Comparison of ENCODE assay signal across 19 mouse cellular contexts in the genomic region with DNA sequence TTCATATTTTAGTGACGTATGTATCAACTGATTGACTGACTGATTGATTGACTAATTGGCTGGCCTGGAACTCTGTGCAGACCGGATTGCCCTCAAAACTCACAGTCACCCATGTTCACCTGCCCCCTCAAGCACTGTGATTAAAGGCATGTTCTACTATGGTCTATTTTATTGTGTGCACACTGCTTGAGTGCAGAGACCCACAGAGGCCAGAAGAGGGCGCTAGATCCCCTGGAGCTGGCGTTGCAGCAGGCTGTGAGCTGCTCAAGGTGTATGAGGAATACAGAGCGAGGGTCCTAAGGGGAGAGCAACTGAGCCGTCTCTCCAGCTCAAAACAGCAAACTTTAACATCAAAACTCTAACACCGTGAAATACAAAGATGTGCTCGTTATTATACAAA.
DNase-seq lines count a peak whose midpoint lies in the region; ATAC-seq and TF ChIP-seq lines count a peak whose summit lies in the region.
"Had no signal": no experiment of that assay in that cellular context is flagged by ENCODE, and none has a peak within 500 bp of the region (broad histone marks: within the 10 kb centered on the region; RNA-seq: fewer than 3 reads in every experiment).

No protein-coding gene starts in this region.

- H3K36me3 ChIP-seq in intestine, postnatal 0 days (ENCODE audit: control insufficient read depth, insufficient read depth): no peaks in the 10 kb centered on the region
- no peaks in the 10 kb centered on the region for H3K36me3 ChIP-seq in intestine, embryonic 16.5 days (ENCODE audit: control insufficient read depth, insufficient read depth, low read length)
- H3K36me3 ChIP-seq in midbrain, postnatal 0 days (ENCODE audit: insufficient read depth, low read length): no peaks in the 10 kb centered on the region
- no peaks in the 10 kb centered on the region for H3K36me3 ChIP-seq in midbrain, embryonic 13.5 days
- no peaks in the 10 kb centered on the region for H3K36me3 ChIP-seq in G1E (replicated peaks)
- no peaks in the 10 kb centered on the region for H3K36me3 ChIP-seq in kidney, adult 2 months (ENCODE audit: control insufficient read depth, insufficient read depth, low read length)
- H3K36me3 ChIP-seq: embryonic facial prominence, embryonic 15.5 days; intestine, embryonic 15.5 days; midbrain, embryonic 15.5 days; neural tube, embryonic 13.5 days; stomach, embryonic 15.5 days had no signal

- no peaks in the 10 kb centered on the region for H3K27me3 ChIP-seq in intestine, postnatal 0 days (replicated peaks; ENCODE audit: control insufficient read depth, insufficient read depth, low read length)
- H3K27me3 ChIP-seq in intestine, embryonic 16.5 days (replicated peaks; ENCODE audit: control insufficient read depth, insufficient read depth, low read length): no peaks in the 10 kb centered on the region
- H3K27me3 ChIP-seq in midbrain, postnatal 0 days (ENCODE audit: insufficient read depth, low read length): no peaks in the 10 kb centered on the region
- no peaks in the 10 kb centered on the region for H3K27me3 ChIP-seq in midbrain, embryonic 13.5 days
- no peaks in the 10 kb centered on the region for H3K27me3 ChIP-seq in G1E (ENCODE audit: insufficient read depth, low read length)
- H3K27me3 ChIP-seq in kidney, adult 2 months (replicated peaks; ENCODE audit: control insufficient read depth, insufficient read depth, low read length): no peaks in the 10 kb centered on the region
- H3K27me3 ChIP-seq: embryonic facial prominence, embryonic 15.5 days; heart, embryonic 12.5 days; intestine, embryonic 15.5 days; midbrain, embryonic 15.5 days; neural tube, embryonic 13.5 days; stomach, embryonic 15.5 days had no signal

- H3K4me1 ChIP-seq in intestine, postnatal 0 days (replicated peaks; ENCODE audit: control insufficient read depth, insufficient read depth, low read length): no peaks in the 10 kb centered on the region
- 0 out of 2 replicates have a peak, but pooled peaks cover 3% of the 10 kb centered on the region for H3K4me1 ChIP-seq in intestine, embryonic 16.5 days (ENCODE audit: control insufficient read depth, insufficient read depth, low read length)
- peaks cover 15% of the 10 kb centered on the region for H3K4me1 ChIP-seq in midbrain, postnatal 0 days (ENCODE audit: insufficient read depth, low read length)
- H3K4me1 ChIP-seq in midbrain, embryonic 13.5 days (replicated peaks): peaks cover 36% of the 10 kb centered on the region
- no peaks in the 10 kb centered on the region for H3K4me1 ChIP-seq in G1E (ENCODE audit: insufficient read depth, low read depth, low read length)
- H3K4me1 ChIP-seq in kidney, adult 2 months (ENCODE audit: control insufficient read depth, insufficient read depth, low read length): no peaks in the 10 kb centered on the region

- 91% methylated on average over 8 of the region's 8 CpGs for WGBS in intestine, postnatal 0 days
- 89% methylated on average over 8 of the region's 8 CpGs for WGBS in intestine, embryonic 16.5 days
- 89% methylated on average over 8 of the region's 8 CpGs for WGBS in midbrain, postnatal 0 days
- WGBS in midbrain, embryonic 13.5 days: 89% methylated on average over 8 of the region's 8 CpGs
- 94% methylated on average over 8 of the region's 8 CpGs for WGBS in kidney, adult 2 months

- no peak for ATAC-seq in intestine, postnatal 0 days
- no peak for ATAC-seq in intestine, embryonic 16.5 days
- no peak for ATAC-seq in midbrain, postnatal 0 days (ENCODE audit: low FRiP score)
- ATAC-seq in midbrain, embryonic 13.5 days: no peak
- no peak for ATAC-seq in G1E (ENCODE audit: extremely low read depth, insufficient number of reproducible peaks, low FRiP score, poor library complexity, severe bottlenecking)
- 0 out of 2 replicates have a peak, but pooled peaks have one; percentile 6 for ATAC-seq in megakaryocyte progenitor cell, adult 5-6 weeks (replicated peaks; ENCODE audit: poor library complexity)
- ATAC-seq: forebrain, embryonic 14.5 days; intestine, embryonic 15.5 days; midbrain, embryonic 15.5 days had no signal

- peak; percentile 36 for TF ChIP-seq CTCF in intestine, postnatal 0 days (IDR thresholded peaks at IDR 0.05; ENCODE audit: low read depth)
- TF ChIP-seq CTCF in midbrain, postnatal 0 days (IDR thresholded peaks at IDR 0.05): peak; percentile 57
- TF ChIP-seq CTCF in G1E (IDR thresholded peaks at IDR 0.05; ENCODE audit: low read depth, low read length): peak; percentile 12; the same call in 1 of the 2 replicates
- no peak for TF ChIP-seq CTCF in kidney, adult 2 months (conservative IDR thresholded peaks at IDR 0.05; ENCODE audit: insufficient read depth, insufficient read length, low read depth, low read length)

- no peak overlapping the region for H3K4me3 ChIP-seq in intestine, postnatal 0 days (ENCODE audit: low read depth, low read length)
- H3K4me3 ChIP-seq in intestine, embryonic 16.5 days (ENCODE audit: low read length): no peak overlapping the region
- H3K4me3 ChIP-seq in midbrain, postnatal 0 days (ENCODE audit: low read depth, low read length): no peak overlapping the region
- no peak overlapping the region for H3K4me3 ChIP-seq in midbrain, embryonic 13.5 days (replicated peaks)
- H3K4me3 ChIP-seq in G1E (ENCODE audit: low read depth, low read length): no peak overlapping the region
- H3K4me3 ChIP-seq in kidney, adult 2 months (ENCODE audit: insufficient read depth, low read depth, low read length): no peak overlapping the region
- H3K4me3 ChIP-seq: embryonic facial prominence, embryonic 15.5 days; heart, embryonic 12.5 days; intestine, embryonic 15.5 days; midbrain, embryonic 15.5 days; neural tube, embryonic 13.5 days; stomach, embryonic 15.5 days had no signal

- H3K27ac ChIP-seq in intestine, postnatal 0 days (ENCODE audit: low read depth, low read length): no peak overlapping the region
- no peak overlapping the region for H3K27ac ChIP-seq in intestine, embryonic 16.5 days (ENCODE audit: low read length)
- no peak overlapping the region for H3K27ac ChIP-seq in midbrain, postnatal 0 days (ENCODE audit: low read depth, low read length)
- H3K27ac ChIP-seq in midbrain, embryonic 13.5 days: no peak overlapping the region
- H3K27ac ChIP-seq in kidney, adult 2 months (ENCODE audit: insufficient read depth, low read depth, low read length): no peak overlapping the region
- H3K27ac ChIP-seq: embryonic facial prominence, embryonic 15.5 days; intestine, embryonic 15.5 days; midbrain, embryonic 15.5 days; neural tube, embryonic 13.5 days; stomach, embryonic 15.5 days had no signal

- no peak for TF ChIP-seq POLR2A in kidney, adult 2 months (IDR thresholded peaks at IDR 0.05; ENCODE audit: low read depth, low read length)

- no peak overlapping the region for H3K9ac ChIP-seq in intestine, postnatal 0 days (ENCODE audit: low read depth, low read length)
- no peak overlapping the region for H3K9ac ChIP-seq in intestine, embryonic 16.5 days (ENCODE audit: low read depth, low read length)
- H3K9ac ChIP-seq in midbrain, postnatal 0 days (replicated peaks; ENCODE audit: low read length, poor library complexity, severe bottlenecking): no peak overlapping the region
- H3K9ac ChIP-seq in midbrain, embryonic 13.5 days (replicated peaks): no peak overlapping the region
- H3K9ac ChIP-seq: embryonic facial prominence, embryonic 15.5 days; heart, embryonic 12.5 days; intestine, embryonic 15.5 days; midbrain, embryonic 15.5 days; neural tube, embryonic 13.5 days; stomach, embryonic 15.5 days had no signal

- H3K4me2 ChIP-seq in intestine, postnatal 0 days (replicated peaks; ENCODE audit: low read depth): no peak overlapping the region
- no peak overlapping the region for H3K4me2 ChIP-seq in intestine, embryonic 16.5 days (ENCODE audit: low read depth, low read length)
- no peak overlapping the region for H3K4me2 ChIP-seq in midbrain, postnatal 0 days (ENCODE audit: low read depth, low read length, poor library complexity, severe bottlenecking)
- H3K4me2 ChIP-seq in midbrain, embryonic 13.5 days (replicated peaks): no peak overlapping the region
- H3K4me2 ChIP-seq: embryonic facial prominence, embryonic 15.5 days; heart, embryonic 12.5 days; intestine, embryonic 15.5 days; midbrain, embryonic 15.5 days; neural tube, embryonic 13.5 days; stomach, embryonic 15.5 days had no signal

- DNase-seq in midbrain, postnatal 0 days (ENCODE audit: low spot score): no peak
- no peak for DNase-seq in G1E (ENCODE audit: low spot score)
- no peak for DNase-seq in kidney, adult 2 months
- no peak for DNase-seq in MN1 (ENCODE audit: low spot score)
- DNase-seq: cerebellum, adult 11-12 months; gastrocnemius, postnatal 10 days; lung, postnatal 36 days; retina, postnatal 1 day had no signal

- H3K9me3 ChIP-seq in intestine, postnatal 0 days (ENCODE audit: control insufficient read depth): no peaks in the 10 kb centered on the region; the same call in 1 of the 2 replicates
- H3K9me3 ChIP-seq in intestine, embryonic 16.5 days (ENCODE audit: control insufficient read depth, low read length): peaks cover 4% of the 10 kb centered on the region; the same call in 1 of the 2 replicates
- H3K9me3 ChIP-seq in midbrain, postnatal 0 days (ENCODE audit: low read length): no peaks in the 10 kb centered on the region
- H3K9me3 ChIP-seq in midbrain, embryonic 13.5 days: no peaks in the 10 kb centered on the region
- H3K9me3 ChIP-seq in G1E (replicated peaks): peaks cover 34% of the 10 kb centered on the region
- H3K9me3 ChIP-seq: embryonic facial prominence, embryonic 15.5 days; intestine, embryonic 15.5 days; midbrain, embryonic 15.5 days; neural tube, embryonic 13.5 days; stomach, embryonic 15.5 days had no signal
